Mouse (Mus musculus): ENCODE measurements around the gene Rnf2. TPM values are rescaled to one million over a fixed set of nuclear protein-coding genes. Genes with fewer than 3 reads are reported as not detected.

Rnf2 gene
- polyA plus RNA-seq, 1 experiment from 2014 or later, result 67.6 TPM

Small RNA genes lying within 50 kb of the gene (microRNA-seq; reads per million reads assigned to microRNA genes)
- not detected for gene Mir7682 (ENCODE audit: borderline number of aligned reads)

Other genes starting within 250 kb of the Rnf2 start
- 171 and 193 TPM in 2 replicates for gene Ivns1abp, start 156.5 kb downstream of the Rnf2 start, polyA plus RNA-seq (2015; fragmentation: Nextera tagmentation; extraction: Ambion mirVana)
- 38.7 and 42.7 TPM in 2 replicates for gene Swt1, start 72.5 kb downstream of the Rnf2 start, polyA plus RNA-seq (2015; fragmentation: Nextera tagmentation; extraction: Ambion mirVana)
- 27.2 and 29.9 TPM in 2 replicates for gene Trmt1l, start 72.4 kb downstream of the Rnf2 start, polyA plus RNA-seq (2015; fragmentation: Nextera tagmentation; extraction: Ambion mirVana)
- gene Fam129a, start 70.2 kb upstream of the Rnf2 start, polyA plus RNA-seq (2015; fragmentation: Nextera tagmentation; extraction: Ambion mirVana), result 10.9 and 12.6 TPM in 2 replicates

Measured in thymus, postnatal 0 days (tissue).